Mouse (Mus musculus): ENCODE measurements around the gene Car10. TPM values are rescaled to one million over a fixed set of nuclear protein-coding genes. Genes with fewer than 3 reads are reported as not detected.

Car10 gene
- polyA plus RNA-seq, 1 experiment: not detected

- TF ChIP-seq POLR2AphosphoS2 (IDR thresholded peaks at IDR 0.05; ENCODE audit: insufficient read length, low read depth) (no peak), CEBPB (IDR thresholded peaks at IDR 0.05; ENCODE audit: insufficient read depth, poor library complexity, severe bottlenecking) (no peak), TCF12 (IDR thresholded peaks at IDR 0.05; ENCODE audit: insufficient read depth, poor library complexity, severe bottlenecking) (no peak), E2F4 (IDR thresholded peaks at IDR 0.05; ENCODE audit: insufficient read depth) (no peak), SRF (IDR thresholded peaks at IDR 0.05; ENCODE audit: control insufficient read depth, insufficient read length, low read depth) (no peak), USF1 (IDR thresholded peaks at IDR 0.05; ENCODE audit: low read depth) (no peak), MAX (IDR thresholded peaks at IDR 0.05; ENCODE audit: low read depth) (no peak), REST (IDR thresholded peaks at IDR 0.05; ENCODE audit: insufficient read depth, insufficient read length) (no peak), TCF3 (IDR thresholded peaks at IDR 0.05; ENCODE audit: insufficient read length, low read depth) (no peak), POLR2A (IDR thresholded peaks at IDR 0.05; ENCODE audit: insufficient read length, low read depth) (no peak), MYOG (IDR thresholded peaks at IDR 0.05; ENCODE audit: control insufficient read depth in 1 of 3, insufficient read depth in 1 of 3, insufficient read length in 2 of 3, low read depth in 2 of 3) (no peak), MYOD1 (IDR thresholded peaks at IDR 0.05; ENCODE audit: control insufficient read depth in 1 of 3, insufficient read length in 2 of 3, low read depth in 2 of 3) (no peak)
- H3K36me3 ChIP-seq (ENCODE audit: control insufficient read depth, insufficient read depth): no peaks in the 10 kb centered on the region
- H3K27me3 ChIP-seq (ENCODE audit: control insufficient read depth, insufficient read depth, insufficient read length): no peaks in the 10 kb centered on the region
- no peak overlapping the region for H3K4me3 ChIP-seq
- H3ac ChIP-seq (ENCODE audit: control insufficient read depth, insufficient read length): no peak overlapping the region
- H3K4me2 ChIP-seq (ENCODE audit: low read depth): no peak overlapping the region
- no peaks in the 10 kb centered on the region for H3K79me2 ChIP-seq (ENCODE audit: control insufficient read depth, insufficient read depth)
Measured at GRCm38 (mm10) chr11:93273906-93274305, 176.1 kb downstream of the Car10 start.

DNA sequence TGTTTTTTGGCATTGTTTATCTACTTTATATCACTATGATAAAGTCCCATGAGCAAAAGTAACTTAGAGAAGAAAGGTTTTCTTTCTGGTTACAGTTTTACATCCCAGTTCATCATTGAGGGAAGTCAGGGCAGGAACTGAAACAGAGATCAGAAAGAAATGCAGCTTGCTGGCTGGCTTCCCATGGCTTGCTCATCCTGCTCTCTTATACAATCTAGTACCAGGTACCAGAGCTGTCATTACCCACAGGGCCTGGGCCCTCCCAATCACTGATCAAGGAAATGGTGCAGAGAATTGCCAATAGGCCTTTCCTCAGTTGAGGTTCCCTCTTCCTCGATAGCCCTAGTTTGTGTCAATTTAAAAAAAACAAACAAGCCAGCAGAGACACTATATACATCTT is 195.8 kb downstream of the Car10 start:
- Histone ChIP-seq H3K4me3 (no peak overlapping the region), H3K79me2 (ENCODE audit: control insufficient read depth, insufficient read depth) (no peaks in the 10 kb centered on the region), H3K36me3 (ENCODE audit: control insufficient read depth, insufficient read depth) (no peaks in the 10 kb centered on the region), H3K4me2 (ENCODE audit: low read depth) (no peak overlapping the region), H3K27me3 (ENCODE audit: control insufficient read depth, insufficient read depth, insufficient read length) (no peaks in the 10 kb centered on the region), H3ac (ENCODE audit: control insufficient read depth, insufficient read length) (no peak overlapping the region)
- TF ChIP-seq TCF12 (IDR thresholded peaks at IDR 0.05; ENCODE audit: insufficient read depth, poor library complexity, severe bottlenecking) (no peak), MYOG (IDR thresholded peaks at IDR 0.05; ENCODE audit: control insufficient read depth in 1 of 3, insufficient read depth in 1 of 3, insufficient read length in 2 of 3, low read depth in 2 of 3) (no peak), E2F4 (IDR thresholded peaks at IDR 0.05; ENCODE audit: insufficient read depth) (no peak), SRF (IDR thresholded peaks at IDR 0.05; ENCODE audit: control insufficient read depth, insufficient read length, low read depth) (no peak), TCF3 (IDR thresholded peaks at IDR 0.05; ENCODE audit: insufficient read length, low read depth) (no peak)

GRCm38 (mm10) chr11:93309981-93310380 is 212.2 kb downstream of the Car10 start:
- Histone ChIP-seq H3K79me2 (ENCODE audit: control insufficient read depth, insufficient read depth) (no peaks in the 10 kb centered on the region), H3K27me3 (ENCODE audit: control insufficient read depth, insufficient read depth, insufficient read length) (no peaks in the 10 kb centered on the region), H3K4me2 (ENCODE audit: low read depth) (no peak overlapping the region), H3K4me3 (no peak overlapping the region), H3K36me3 (ENCODE audit: control insufficient read depth, insufficient read depth) (no peaks in the 10 kb centered on the region), H3ac (ENCODE audit: control insufficient read depth, insufficient read length) (no peak overlapping the region)
- no peak for TF ChIP-seq POLR2AphosphoS2 (IDR thresholded peaks at IDR 0.05; ENCODE audit: insufficient read length, low read depth)
- no peak for TF ChIP-seq E2F4 (IDR thresholded peaks at IDR 0.05; ENCODE audit: insufficient read depth)
- TF ChIP-seq MYOD1 (IDR thresholded peaks at IDR 0.05; ENCODE audit: control insufficient read depth in 1 of 3, insufficient read length in 2 of 3, low read depth in 2 of 3): no peak
- TF ChIP-seq TCF3 (IDR thresholded peaks at IDR 0.05; ENCODE audit: insufficient read length, low read depth): no peak
- no peak for TF ChIP-seq CEBPB (IDR thresholded peaks at IDR 0.05; ENCODE audit: insufficient read depth, poor library complexity, severe bottlenecking)
- no peak for TF ChIP-seq MAX (IDR thresholded peaks at IDR 0.05; ENCODE audit: low read depth)
- no peak for TF ChIP-seq MYOG (IDR thresholded peaks at IDR 0.05; ENCODE audit: control insufficient read depth in 1 of 3, insufficient read depth in 1 of 3, insufficient read length in 2 of 3, low read depth in 2 of 3)
- TF ChIP-seq TCF12 (IDR thresholded peaks at IDR 0.05; ENCODE audit: insufficient read depth, poor library complexity, severe bottlenecking): no peak
- TF ChIP-seq POLR2A (IDR thresholded peaks at IDR 0.05; ENCODE audit: insufficient read length, low read depth): no peak
- no peak for TF ChIP-seq REST (IDR thresholded peaks at IDR 0.05; ENCODE audit: insufficient read depth, insufficient read length)
- no peak for TF ChIP-seq SRF (IDR thresholded peaks at IDR 0.05; ENCODE audit: control insufficient read depth, insufficient read length, low read depth)
- no peak for TF ChIP-seq USF1 (IDR thresholded peaks at IDR 0.05; ENCODE audit: low read depth)

DNA sequence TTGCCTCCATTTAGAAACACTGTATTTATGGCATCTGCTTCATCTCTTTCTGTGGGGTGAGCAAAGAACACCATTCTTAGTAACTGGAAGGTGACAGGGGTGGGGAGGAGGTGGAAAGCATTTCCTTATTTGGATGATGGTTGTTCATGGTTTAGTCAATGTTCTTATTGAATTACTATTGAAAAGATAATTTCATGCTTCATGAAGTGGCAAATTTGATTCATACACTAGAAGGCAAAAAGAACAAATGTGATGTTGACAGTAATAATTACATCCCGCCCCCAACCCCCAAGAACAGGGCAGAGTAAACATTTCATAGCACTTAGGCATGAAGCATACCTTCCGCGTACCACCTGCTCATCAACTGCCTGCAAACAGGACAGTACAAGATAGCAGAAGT is 239.9 kb downstream of the Car10 start:
- no peak for TF ChIP-seq TCF3 (IDR thresholded peaks at IDR 0.05; ENCODE audit: insufficient read length, low read depth)

DNA sequence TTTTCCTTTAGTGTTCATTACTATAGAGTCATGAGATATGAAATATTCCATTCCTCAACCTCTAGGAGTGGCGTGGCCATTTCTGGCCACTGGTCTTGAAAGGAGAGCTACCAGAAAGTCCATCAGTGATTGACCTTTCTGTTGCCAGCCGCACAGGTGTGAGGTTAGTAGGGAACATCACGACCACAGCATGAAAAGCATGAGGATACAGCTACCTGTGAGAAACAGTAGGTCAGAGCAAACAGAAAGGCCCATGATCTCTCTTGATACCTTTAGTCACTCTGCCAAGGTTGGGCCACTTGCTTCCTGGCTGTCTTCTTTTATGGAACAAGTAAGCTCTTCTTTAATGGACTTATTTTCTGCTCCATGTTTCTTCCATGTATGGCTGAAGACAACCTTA is 246.1 kb downstream of the Car10 start:
- Histone ChIP-seq H3ac (ENCODE audit: control insufficient read depth, insufficient read length) (no peak overlapping the region), H3K79me2 (ENCODE audit: control insufficient read depth, insufficient read depth) (no peaks in the 10 kb centered on the region), H3K4me3 (no peak overlapping the region), H3K36me3 (ENCODE audit: control insufficient read depth, insufficient read depth) (no peaks in the 10 kb centered on the region), H3K4me2 (ENCODE audit: low read depth) (no peak overlapping the region), H3K27me3 (ENCODE audit: control insufficient read depth, insufficient read depth, insufficient read length) (no peaks in the 10 kb centered on the region)
- no peak for TF ChIP-seq POLR2A (IDR thresholded peaks at IDR 0.05; ENCODE audit: insufficient read length, low read depth)
- no peak for TF ChIP-seq POLR2AphosphoS2 (IDR thresholded peaks at IDR 0.05; ENCODE audit: insufficient read length, low read depth)
- no peak for TF ChIP-seq TCF12 (IDR thresholded peaks at IDR 0.05; ENCODE audit: insufficient read depth, poor library complexity, severe bottlenecking)
- TF ChIP-seq MAX (IDR thresholded peaks at IDR 0.05; ENCODE audit: low read depth): no peak
- no peak for TF ChIP-seq E2F4 (IDR thresholded peaks at IDR 0.05; ENCODE audit: insufficient read depth)
- TF ChIP-seq CEBPB (IDR thresholded peaks at IDR 0.05; ENCODE audit: insufficient read depth, poor library complexity, severe bottlenecking): no peak
- no peak for TF ChIP-seq MYOG (IDR thresholded peaks at IDR 0.05; ENCODE audit: control insufficient read depth in 1 of 3, insufficient read depth in 1 of 3, insufficient read length in 2 of 3, low read depth in 2 of 3)
- TF ChIP-seq REST (IDR thresholded peaks at IDR 0.05; ENCODE audit: insufficient read depth, insufficient read length): no peak
- TF ChIP-seq MYOD1 (IDR thresholded peaks at IDR 0.05; ENCODE audit: control insufficient read depth in 1 of 3, insufficient read length in 2 of 3, low read depth in 2 of 3): no peak
- TF ChIP-seq SRF (IDR thresholded peaks at IDR 0.05; ENCODE audit: control insufficient read depth, insufficient read length, low read depth): no peak
- TF ChIP-seq USF1 (IDR thresholded peaks at IDR 0.05; ENCODE audit: low read depth): no peak
- no peak for TF ChIP-seq TCF3 (IDR thresholded peaks at IDR 0.05; ENCODE audit: insufficient read length, low read depth)

More for the DNA sequence above, 239.9 kb downstream of the Car10 start:
- Histone ChIP-seq H3ac (ENCODE audit: control insufficient read depth, insufficient read length) (no peak overlapping the region), H3K36me3 (ENCODE audit: control insufficient read depth, insufficient read depth) (no peaks in the 10 kb centered on the region), H3K4me2 (ENCODE audit: low read depth) (no peak overlapping the region), H3K79me2 (ENCODE audit: control insufficient read depth, insufficient read depth) (no peaks in the 10 kb centered on the region), H3K27me3 (ENCODE audit: control insufficient read depth, insufficient read depth, insufficient read length) (no peaks in the 10 kb centered on the region), H3K4me3 (no peak overlapping the region)
